Mouse (Mus musculus) bone marrow macrophage, adult 2 months (primary cell): ENCODE results near the gene Mllt1.

ENCODE experiments used
- CTCF ChIP-seq: IDR thresholded peaks from 2 replicates; pipeline ENCODE4 v1.5.1; 2012; ENCODE audit warnings: low read depth, mild to moderate bottlenecking, low read length, moderate library complexity
- POLR2A ChIP-seq: IDR thresholded peaks from 2 replicates; pipeline ENCODE4 v1.6.1; 2012; ENCODE audit warnings: mild to moderate bottlenecking, low read depth, low read length, borderline replicate concordance

GRCm38 (mm10) chr17:56849710-56850109, 85.5 kb downstream of the Mllt1 start:
- TF ChIP-seq POLR2A, result no peak
- no peak for TF ChIP-seq CTCF
